Mouse (Mus musculus) heart, embryonic 11.5 days (tissue): ENCODE results near the gene Jph3. TPM values are rescaled to one million over a fixed set of nuclear protein-coding genes. Genes with fewer than 3 reads are reported as not detected.

Experiments used
- ATAC-seq: fragments of 200-750 bp; cut with Nextera tagmentation; replicated peaks from 2 replicates; pipeline ENCODE4 v1.8.0; 2017; ENCODE audit warnings: moderate library complexity; ENCODE audit not compliant: insufficient number of reproducible peaks, low FRiP score, low TSS enrichment
- H3K27ac ChIP-seq: fragments of 300-500 bp; sonication (generic); 2 replicates; pipeline ENCODE4 v1.5.1; 2014; ENCODE audit warnings: mild to moderate bottlenecking, low read depth, low read length
- H3K27me3 ChIP-seq: fragments of 300-500 bp; sonication (generic); 2 replicates; pipeline ENCODE4 v1.6.1; 2014; ENCODE audit warnings: mild to moderate bottlenecking, low read length, mixed read lengths; ENCODE audit not compliant: control insufficient read depth, insufficient read depth
- H3K36me3 ChIP-seq: fragments of 300-500 bp; sonication (generic); 2 replicates; pipeline ENCODE4 v1.6.1; 2014; ENCODE audit warnings: mild to moderate bottlenecking, low read length, moderate library complexity, mixed read lengths; ENCODE audit not compliant: control insufficient read depth, insufficient read depth
- H3K4me1 ChIP-seq: fragments of 300-500 bp; sonication (generic); 2 replicates; pipeline ENCODE4 v1.6.1; 2014; ENCODE audit warnings: low read length; ENCODE audit not compliant: control insufficient read depth, insufficient read depth
- H3K4me2 ChIP-seq: fragments of 300-500 bp; sonication (generic); 2 replicates; pipeline ENCODE4 v1.6.1; 2014; ENCODE audit warnings: mild to moderate bottlenecking, moderate library complexity
- H3K4me3 ChIP-seq: fragments of 300-500 bp; sonication (generic); 2 replicates; pipeline ENCODE4 v1.5.1; 2014; ENCODE audit warnings: low read depth, low read length
- H3K9ac ChIP-seq: fragments of 300-500 bp; sonication (generic); 2 replicates; pipeline ENCODE4 v1.6.1; 2014; ENCODE audit warnings: mild to moderate bottlenecking, low read depth, low read length, moderate library complexity
- H3K9me3 ChIP-seq: fragments of 300-500 bp; sonication (generic); replicated peaks from 2 replicates; pipeline ENCODE4 v1.6.1; 2016; ENCODE audit warnings: low read length; ENCODE audit not compliant: control insufficient read depth
- WGBS: fragments of 180-500 bp; shearing (Covaris S2); extraction: QIAGEN DNeasy Blood & Tissue Kit; methylation state at CpG from one replicate; pipeline ENCODE4 v1.1.7; 2014; ENCODE audit not compliant: insufficient replicate concordance; 5-methylcytosine and 5-hydroxymethylcytosine counted together
- polyA plus RNA-seq: library from polyadenylated mRNA; unstranded; fragments of >200 nt; fragmentation: Nextera tagmentation; extraction: Ambion mirVana; gene quantifications from 2 replicates; pipeline ENCODE4 v1.2.1, GENCODE M21; 2014

The Jph3 gene
- polyA plus RNA-seq, 1 experiment from 2014 or later: 0.46 TPM

GRCm38 (mm10) chr8:121717982-121718425 is 11.4 kb upstream of the Jph3 start:
- H3K4me1 ChIP-seq: no peaks in the 10 kb centered on the region
- no peak overlapping the region for H3K9ac ChIP-seq
- WGBS: 28% methylated on average over 12 of the region's 12 CpGs
- no peaks in the 10 kb centered on the region for H3K36me3 ChIP-seq
- peaks cover 29% of the 10 kb centered on the region for H3K27me3 ChIP-seq
- H3K4me3 ChIP-seq: no peak overlapping the region
- ATAC-seq: no peak
- H3K4me2 ChIP-seq: peak overlapping the region; percentile 4; the same call in 1 of the 2 replicates
- no peaks in the 10 kb centered on the region for H3K9me3 ChIP-seq
- H3K27ac ChIP-seq: no peak overlapping the region

- no peaks in the 10 kb centered on the region for H3K36me3 ChIP-seq
- no peak overlapping the region for H3K9ac ChIP-seq
- no peak overlapping the region for H3K4me2 ChIP-seq
- 39% methylated on average over 6 of the region's 6 CpGs for WGBS
- H3K4me1 ChIP-seq: no peaks in the 10 kb centered on the region
- H3K4me3 ChIP-seq: no peak overlapping the region
- H3K9me3 ChIP-seq: no peaks in the 10 kb centered on the region
- no peak for ATAC-seq
- peaks cover 29% of the 10 kb centered on the region for H3K27me3 ChIP-seq
- H3K27ac ChIP-seq: no peak overlapping the region
Observed at GRCm38 (mm10) chr8:121718925-121719324, 10.5 kb upstream of the Jph3 start.

GRCm38 (mm10) chr8:121721072-121721471 is 8.4 kb upstream of the Jph3 start:
- H3K27me3 ChIP-seq: peaks cover 14% of the 10 kb centered on the region

GRCm38 (mm10) chr8:121723846-121724245 is 5.6 kb upstream of the Jph3 start:
- H3K9ac ChIP-seq: no peak overlapping the region
- H3K36me3 ChIP-seq: no peaks in the 10 kb centered on the region
- no peaks in the 10 kb centered on the region for H3K4me1 ChIP-seq
- ATAC-seq: no peak
- 71% methylated on average over 12 of the region's 12 CpGs for WGBS
- no peak overlapping the region for H3K4me2 ChIP-seq
- peaks cover 18% of the 10 kb centered on the region for H3K27me3 ChIP-seq
- no peak overlapping the region for H3K27ac ChIP-seq
- no peak overlapping the region for H3K4me3 ChIP-seq
- no peaks in the 10 kb centered on the region for H3K9me3 ChIP-seq

More at GRCm38 (mm10) chr8:121721072-121721471, 8.4 kb upstream of the Jph3 start:
- Histone ChIP-seq H3K36me3 (no peaks in the 10 kb centered on the region), H3K9me3 (no peaks in the 10 kb centered on the region), H3K27ac (no peak overlapping the region), H3K4me1 (no peaks in the 10 kb centered on the region), H3K4me3 (no peak overlapping the region), H3K4me2 (no peak overlapping the region), H3K9ac (no peak overlapping the region)
- WGBS: 51% methylated on average over 6 of the region's 6 CpGs
- no peak for ATAC-seq

- H3K4me1 ChIP-seq: peaks cover 6% of the 10 kb centered on the region; the same call in 1 of the 2 replicates
- WGBS: 54% methylated on average over 3 of the region's 3 CpGs
- H3K9me3 ChIP-seq: no peaks in the 10 kb centered on the region
- no peak overlapping the region for H3K27ac ChIP-seq
- H3K4me2 ChIP-seq: no peak overlapping the region
- no peak overlapping the region for H3K9ac ChIP-seq
- no peak overlapping the region for H3K4me3 ChIP-seq
- H3K36me3 ChIP-seq: no peaks in the 10 kb centered on the region
- H3K27me3 ChIP-seq: peaks cover 45% of the 10 kb centered on the region
- no peak for ATAC-seq
Observed at GRCm38 (mm10) chr8:121727164-121727563, 2.3 kb upstream of the Jph3 start.

GRCm38 (mm10) chr8:121729754-121730153 is 331 bp downstream of the Jph3 start:
- H3K9me3 ChIP-seq: no peaks in the 10 kb centered on the region
- no peak overlapping the region for H3K9ac ChIP-seq
- H3K27me3 ChIP-seq: peaks cover 64% of the 10 kb centered on the region
- peak overlapping the region; percentile 92 for H3K4me2 ChIP-seq
- no peaks in the 10 kb centered on the region for H3K36me3 ChIP-seq
- H3K27ac ChIP-seq: no peak overlapping the region
- peaks cover 6% of the 10 kb centered on the region; the same call in 1 of the 2 replicates for H3K4me1 ChIP-seq
- under 1% methylated on average over 53 of the region's 54 CpGs for WGBS
- no peak for ATAC-seq
- H3K4me3 ChIP-seq: peak overlapping the region; percentile 54

GRCm38 (mm10) chr8:121730170-121730569 is 747 bp downstream of the Jph3 start:
- Histone ChIP-seq H3K4me3 (peak overlapping the region; percentile 54), H3K9ac (no peak overlapping the region), H3K27ac (no peak overlapping the region), H3K9me3 (no peaks in the 10 kb centered on the region), H3K36me3 (no peaks in the 10 kb centered on the region), H3K27me3 (peaks cover 64% of the 10 kb centered on the region), H3K4me1 (peaks cover 6% of the 10 kb centered on the region; the same call in 1 of the 2 replicates), H3K4me2 (peak overlapping the region; percentile 92)
- no peak for ATAC-seq
- WGBS: under 1% methylated on average over 33 of the region's 60 CpGs

GRCm38 (mm10) chr8:121730646-121731045 is 1.2 kb downstream of the Jph3 start:
- Histone ChIP-seq H3K4me2 (peak overlapping the region; percentile 92), H3K4me1 (peaks cover 6% of the 10 kb centered on the region; the same call in 1 of the 2 replicates), H3K9me3 (no peaks in the 10 kb centered on the region), H3K27ac (no peak overlapping the region), H3K36me3 (no peaks in the 10 kb centered on the region), H3K4me3 (peak overlapping the region; percentile 54), H3K27me3 (peaks cover 64% of the 10 kb centered on the region), H3K9ac (no peak overlapping the region)
- WGBS: 1% methylated on average over 37 of the region's 37 CpGs
- no peak for ATAC-seq

- Histone ChIP-seq H3K27me3 (peaks cover 64% of the 10 kb centered on the region), H3K36me3 (no peaks in the 10 kb centered on the region), H3K4me1 (peaks cover 6% of the 10 kb centered on the region; the same call in 1 of the 2 replicates), H3K9me3 (no peaks in the 10 kb centered on the region), H3K4me2 (peak overlapping the region; percentile 92), H3K9ac (no peak overlapping the region; the same call in 1 of the 2 replicates), H3K4me3 (peak overlapping the region; percentile 54), H3K27ac (no peak overlapping the region)
- WGBS: 6% methylated on average over 11 of the region's 11 CpGs
- no peak for ATAC-seq
Observed at GRCm38 (mm10) chr8:121731060-121731459, 1.6 kb downstream of the Jph3 start.
